ENCODE assay signal across 11 mouse cellular contexts in genomic region chr17:14455251-14455743, GRCm38 (mm10).
DNase-seq lines count a peak whose midpoint lies in the region; ATAC-seq and TF ChIP-seq lines count a peak whose summit lies in the region.
"Had no signal": no experiment of that assay in that cellular context is flagged by ENCODE, and none has a peak within 500 bp of the region (broad histone marks: within the 10 kb centered on the region; RNA-seq: fewer than 3 reads in every experiment).

No protein-coding gene starts in this region.

- H3K9ac ChIP-seq in lung, embryonic 15.5 days = no peak overlapping the region
- H3K9ac ChIP-seq in embryonic facial prominence, embryonic 11.5 days (replicated peaks; ENCODE audit: low read length) = no peak overlapping the region
- H3K9ac ChIP-seq in hindbrain, postnatal 0 days (replicated peaks; ENCODE audit: low read length) = no peak overlapping the region
- H3K9ac ChIP-seq: liver, postnatal 0 days had no signal

- H3K27me3 ChIP-seq in lung, embryonic 15.5 days = no peaks in the 10 kb centered on the region
- H3K27me3 ChIP-seq in embryonic facial prominence, embryonic 11.5 days (ENCODE audit: control insufficient read depth, insufficient read depth, low read length) = no peaks in the 10 kb centered on the region
- H3K27me3 ChIP-seq in hindbrain, postnatal 0 days (ENCODE audit: insufficient read depth, low read length) = no peaks in the 10 kb centered on the region

- H3K4me1 ChIP-seq in lung, embryonic 15.5 days = peaks cover 11% of the 10 kb centered on the region
- peaks cover 4% of the 10 kb centered on the region; the same call in 1 of the 2 replicates for H3K4me1 ChIP-seq in embryonic facial prominence, embryonic 11.5 days (ENCODE audit: control insufficient read depth, insufficient read depth, low read length)
- peaks cover 6% of the 10 kb centered on the region; the same call in 1 of the 2 replicates for H3K4me1 ChIP-seq in hindbrain, postnatal 0 days (ENCODE audit: insufficient read depth, low read length)

- H3K4me3 ChIP-seq in lung, embryonic 15.5 days = no peak overlapping the region
- H3K4me3 ChIP-seq in embryonic facial prominence, embryonic 11.5 days (ENCODE audit: low read depth, low read length) = no peak overlapping the region
- H3K4me3 ChIP-seq in hindbrain, postnatal 0 days (ENCODE audit: low read length) = no peak overlapping the region
- H3K4me3 ChIP-seq: myocyte had no signal

- H3K27ac ChIP-seq in lung, embryonic 15.5 days = peak overlapping the region; percentile 52
- H3K27ac ChIP-seq in embryonic facial prominence, embryonic 11.5 days (replicated peaks; ENCODE audit: low read depth, low read length) = peak overlapping the region; percentile 44; the same call in 1 of the 2 replicates
- H3K27ac ChIP-seq in hindbrain, postnatal 0 days = no peak overlapping the region

- ATAC-seq in lung, embryonic 15.5 days (ENCODE audit: borderline replicate concordance, extremely low read depth, low FRiP score, low TSS enrichment) = peak; percentile 42
- 0 out of 2 replicates have a peak, but pooled peaks have one; percentile 39 for ATAC-seq in embryonic facial prominence, embryonic 11.5 days (replicated peaks; ENCODE audit: insufficient number of reproducible peaks, low FRiP score, low TSS enrichment, low read depth)
- peak; percentile 59 for ATAC-seq in hindbrain, postnatal 0 days
- ATAC-seq: liver, postnatal 0 days had no signal

- no peaks in the 10 kb centered on the region for H3K36me3 ChIP-seq in lung, embryonic 15.5 days
- H3K36me3 ChIP-seq in embryonic facial prominence, embryonic 11.5 days (replicated peaks; ENCODE audit: control insufficient read depth, insufficient read depth, low read depth, low read length) = no peaks in the 10 kb centered on the region
- no peaks in the 10 kb centered on the region for H3K36me3 ChIP-seq in hindbrain, postnatal 0 days (ENCODE audit: insufficient read depth, low read length)

- no peak for TF ChIP-seq CTCF in hindbrain, postnatal 0 days (IDR thresholded peaks at IDR 0.05; ENCODE audit: low read depth)

- no peak for DNase-seq in lung, postnatal 14 days
- DNase-seq in adrenal gland, postnatal 36 days = peak; percentile 44 to 52
- no peak for DNase-seq in embryonic facial prominence, embryonic 11.5 days (ENCODE audit: low spot score)
- DNase-seq in hindbrain, postnatal 0 days (ENCODE audit: low spot score) = peak; percentile 81
- DNase-seq in thymus, postnatal 0 days (ENCODE audit: low spot score) = no peak
- no peak for DNase-seq in retina, postnatal 1 day
- no peak for DNase-seq in frontal cortex, adult 2 months (ENCODE audit: extremely low spot score in 1 of 2, low spot score in 1 of 2)
- DNase-seq: liver, postnatal 0 days; thymus, postnatal 14 days had no signal

- WGBS in lung, embryonic 15.5 days = 34% methylated on average over 8 of the region's 8 CpGs
- 71% methylated on average over 8 of the region's 8 CpGs for WGBS in embryonic facial prominence, embryonic 11.5 days
- 40% methylated on average over 8 of the region's 8 CpGs for WGBS in hindbrain, postnatal 0 days

- H3K4me2 ChIP-seq in lung, embryonic 15.5 days = no peak overlapping the region
- no peak overlapping the region for H3K4me2 ChIP-seq in embryonic facial prominence, embryonic 11.5 days (ENCODE audit: low read depth, low read length)
- H3K4me2 ChIP-seq in hindbrain, postnatal 0 days (ENCODE audit: low read depth, low read length) = no peak overlapping the region

- no peaks in the 10 kb centered on the region for H3K9me3 ChIP-seq in lung, embryonic 15.5 days
- H3K9me3 ChIP-seq in embryonic facial prominence, embryonic 11.5 days (replicated peaks; ENCODE audit: control insufficient read depth, low read length) = no peaks in the 10 kb centered on the region
- no peaks in the 10 kb centered on the region for H3K9me3 ChIP-seq in hindbrain, postnatal 0 days (ENCODE audit: low read length)

Comparison
In these comparisons a context has a peak if more than half of its experiments do, and no peak if none do; other contexts are left out.
1. DNase-seq: peak in adrenal gland, postnatal 36 days (2 of 2) and hindbrain, postnatal 0 days (single experiment); none in lung, postnatal 14 days (single experiment), embryonic facial prominence, embryonic 11.5 days (single experiment), thymus, postnatal 0 days (single experiment), retina, postnatal 1 day (single experiment) and frontal cortex, adult 2 months (0 of 2).
2. Peak in every context shown above with its lines, with median percentiles within 50 percentile points of each other: ATAC-seq.